Mouse (Mus musculus) MEL (cell line): ENCODE measurements around the gene Sgpl1.

ENCODE experiments used
- CHD1 ChIP-seq: IDR thresholded peaks from 2 replicates; pipeline ENCODE4 v1.6.1; 2012; ENCODE audit warnings: low read depth, mild to moderate bottlenecking, inconsistent platforms, low read length, improper control_type of control experiment
- CTCF ChIP-seq, 3 experiments: IDR thresholded peaks in 2 of 3; conservative IDR thresholded peaks in 1 of 3; 2 replicates each; pipeline ENCODE4 v1.5.1; 2011 to 2012; ENCODE audit warnings: low read length in 3 of 3, low read depth in 2 of 3, mild to moderate bottlenecking in 2 of 3, improper control_type of control experiment in 1 of 3, inconsistent platforms in 1 of 3, mixed read lengths in 1 of 3, moderate library complexity in 1 of 3; ENCODE audit not compliant: control insufficient read depth in 1 of 3, insufficient read depth in 1 of 3, poor library complexity in 1 of 3, severe bottlenecking in 1 of 3
- EP300 ChIP-seq, 2 experiments: IDR thresholded peaks; 2 replicates each; pipeline ENCODE4 v1.6.1; 2011; ENCODE audit warnings: improper control_type of control experiment in 2 of 2, low read length in 2 of 2, low read depth in 1 of 2, mild to moderate bottlenecking in 1 of 2
- HCFC1 ChIP-seq: IDR thresholded peaks from 2 replicates; pipeline ENCODE4 v1.6.1; 2012; ENCODE audit warnings: low read depth, mild to moderate bottlenecking, inconsistent platforms, low read length, improper control_type of control experiment, moderate library complexity
- MAZ ChIP-seq: IDR thresholded peaks from 2 replicates; pipeline ENCODE4 v1.6.1; 2012; ENCODE audit warnings: low read depth, mild to moderate bottlenecking, inconsistent platforms, low read length, improper control_type of control experiment
- POLR2A ChIP-seq, 2 experiments: IDR thresholded peaks; 2 replicates each; pipeline ENCODE4 v1.6.1; 2011 to 2012; ENCODE audit warnings: low read length in 2 of 2, mild to moderate bottlenecking in 2 of 2, control low read depth in 1 of 2, improper control_type of control experiment in 1 of 2, low read depth in 1 of 2, moderate library complexity in 1 of 2; ENCODE audit not compliant: control insufficient read depth in 1 of 2, insufficient read depth in 1 of 2, poor library complexity in 1 of 2
- POLR2AphosphoS2 ChIP-seq: IDR thresholded peaks from 2 replicates; pipeline ENCODE4 v1.6.1; 2011; ENCODE audit warnings: low read length, improper control_type of control experiment
- USF1 ChIP-seq: IDR thresholded peaks from 2 replicates; pipeline ENCODE4 v1.6.1; 2014; ENCODE audit warnings: low read depth, mild to moderate bottlenecking, inconsistent platforms, low read length, improper control_type of control experiment, moderate library complexity
- ZC3H11A ChIP-seq: IDR thresholded peaks from 2 replicates; pipeline ENCODE4 v1.6.1; 2012; ENCODE audit warnings: low read depth, mild to moderate bottlenecking, inconsistent platforms, low read length, improper control_type of control experiment
- ZMIZ1 ChIP-seq: IDR thresholded peaks from 2 replicates; pipeline ENCODE4 v1.6.1; 2012; ENCODE audit warnings: low read depth, mild to moderate bottlenecking, inconsistent platforms, low read length, improper control_type of control experiment, moderate library complexity

- TF ChIP-seq POLR2A (IDR thresholded peaks at IDR 0.05; ENCODE audit: control insufficient read depth in 1 of 2, insufficient read depth in 1 of 2, low read depth in 1 of 2, low read length in 2 of 2, poor library complexity in 1 of 2) = no peak
- no peak for TF ChIP-seq CTCF (IDR thresholded peaks at IDR 0.05 in 2 of 3, conservative IDR thresholded peaks at IDR 0.05 in 1 of 3; ENCODE audit: control insufficient read depth in 1 of 3, insufficient read depth in 1 of 3, low read depth in 2 of 3, low read length in 3 of 3, poor library complexity in 1 of 3, severe bottlenecking in 1 of 3)
- TF ChIP-seq POLR2AphosphoS2 = no peak
- TF ChIP-seq EP300 (IDR thresholded peaks at IDR 0.05; ENCODE audit: low read depth in 1 of 2, low read length in 2 of 2) = no peak
- no peak for TF ChIP-seq ZC3H11A
- TF ChIP-seq USF1 = no peak
- TF ChIP-seq ZMIZ1 = no peak
- TF ChIP-seq HCFC1 = no peak
- no peak for TF ChIP-seq MAZ
- TF ChIP-seq CHD1 = no peak
These were observed 30.2 kb upstream of the Sgpl1 start for GRCm38 (mm10) chr10:61177751-61178150.
